Mouse (Mus musculus): ENCODE results near the gene Tomm40.

- no peak for TF ChIP-seq POLR2A (IDR thresholded peaks at IDR 0.05; ENCODE audit: borderline replicate concordance, extremely low read depth, insufficient read depth, insufficient read length, poor library complexity, severe bottlenecking)
- TF ChIP-seq CTCF (IDR thresholded peaks at IDR 0.05; ENCODE audit: borderline replicate concordance, extremely low read depth, insufficient read depth, insufficient read length) = no peak
Observed at GRCm38 (mm10) chr7:19696336-19696873, 18.8 kb downstream of the Tomm40 start.

Measured in brain, embryonic 14.5 days (tissue).